Mouse (Mus musculus) heart, embryonic 16.5 days (tissue): Measurements from ENCODE around the gene Rtl1. TPM values are rescaled to one million over a fixed set of nuclear protein-coding genes. Genes with fewer than 3 reads are reported as not detected.

Experiments used
- ATAC-seq: fragments of 200-750 bp; cut with Nextera tagmentation; replicated peaks from 2 replicates; pipeline ENCODE4 v1.8.0; 2017; ENCODE audit warnings: moderate number of reproducible peaks; ENCODE audit not compliant: insufficient read depth, low FRiP score; ENCODE audit errors: extremely low read depth
- H3K27ac ChIP-seq: fragments of 300-500 bp; sonication (generic); 2 replicates; pipeline ENCODE4 v1.5.1; 2014; ENCODE audit warnings: mild to moderate bottlenecking, low read length, control low read depth, moderate library complexity
- H3K27me3 ChIP-seq: fragments of 300-500 bp; sonication (generic); 2 replicates; pipeline ENCODE4 v1.6.1; 2014; ENCODE audit warnings: low read length, mixed read lengths; ENCODE audit not compliant: control insufficient read depth, insufficient read depth
- H3K36me3 ChIP-seq: fragments of 300-500 bp; sonication (generic); 2 replicates; pipeline ENCODE4 v1.6.1; 2014; ENCODE audit not compliant: control insufficient read depth, insufficient read depth
- H3K4me1 ChIP-seq: fragments of 300-500 bp; sonication (generic); 2 replicates; pipeline ENCODE4 v1.6.1; 2014; ENCODE audit warnings: low read length, mixed read lengths; ENCODE audit not compliant: control insufficient read depth, insufficient read depth
- H3K4me2 ChIP-seq: fragments of 300-500 bp; sonication (generic); 2 replicates; pipeline ENCODE4 v1.6.1; 2014; ENCODE audit warnings: low read depth, mild to moderate bottlenecking, control low read depth, low read length
- H3K4me3 ChIP-seq: fragments of 300-500 bp; sonication (generic); 2 replicates; pipeline ENCODE4 v1.5.1; 2014; ENCODE audit warnings: mild to moderate bottlenecking, control low read depth, low read length
- H3K9ac ChIP-seq: fragments of 300-500 bp; sonication (generic); 2 replicates; pipeline ENCODE4 v1.6.1; 2014; ENCODE audit warnings: low read length, control low read depth
- H3K9me3 ChIP-seq: fragments of 300-500 bp; sonication (generic); replicated peaks from 2 replicates; pipeline ENCODE4 v1.6.1; 2016; ENCODE audit warnings: low read length; ENCODE audit not compliant: control insufficient read depth
- WGBS: fragments of 180-500 bp; shearing (Covaris S2); extraction: QIAGEN DNeasy Blood & Tissue Kit; methylation state at CpG from one replicate; pipeline ENCODE4 v1.1.7; 2014; 5-methylcytosine and 5-hydroxymethylcytosine counted together
- polyA plus RNA-seq: library from polyadenylated mRNA; unstranded; fragments of >200 nt; fragmentation: Nextera tagmentation; extraction: Ambion mirVana; gene quantifications from 2 replicates; pipeline ENCODE4 v1.2.1, GENCODE M21; 2015

Gene Rtl1
- polyA plus RNA-seq, 1 experiment from 2014 or later: 0.49 TPM

GRCm38 (mm10) chr12:109596232-109596631 lies 3.9 kb downstream of the Rtl1 start:
- H3K27ac ChIP-seq: peak overlapping the region; percentile 70
- no peaks in the 10 kb centered on the region for H3K36me3 ChIP-seq
- peaks cover 13% of the 10 kb centered on the region for H3K4me1 ChIP-seq
- H3K9me3 ChIP-seq: no peaks in the 10 kb centered on the region
- H3K9ac ChIP-seq: no peak overlapping the region
- no peak overlapping the region for H3K4me3 ChIP-seq
- H3K27me3 ChIP-seq: no peaks in the 10 kb centered on the region
- ATAC-seq: no peak; the same call in 1 of the 2 replicates
- peak overlapping the region; percentile 29 for H3K4me2 ChIP-seq
- 35% methylated on average over 8 of the region's 8 CpGs for WGBS

- Histone ChIP-seq H3K27me3 (no peaks in the 10 kb centered on the region), H3K9me3 (no peaks in the 10 kb centered on the region), H3K9ac (no peak overlapping the region), H3K4me1 (peaks cover 13% of the 10 kb centered on the region), H3K36me3 (no peaks in the 10 kb centered on the region), H3K27ac (peak overlapping the region; percentile 70), H3K4me2 (peak overlapping the region; percentile 29), H3K4me3 (no peak overlapping the region)
- 52% methylated on average over 6 of the region's 6 CpGs for WGBS
- peak; percentile 38; the same call in 1 of the 2 replicates for ATAC-seq
Observed at GRCm38 (mm10) chr12:109595753-109596152, 4.4 kb downstream of the Rtl1 start.

DNA sequence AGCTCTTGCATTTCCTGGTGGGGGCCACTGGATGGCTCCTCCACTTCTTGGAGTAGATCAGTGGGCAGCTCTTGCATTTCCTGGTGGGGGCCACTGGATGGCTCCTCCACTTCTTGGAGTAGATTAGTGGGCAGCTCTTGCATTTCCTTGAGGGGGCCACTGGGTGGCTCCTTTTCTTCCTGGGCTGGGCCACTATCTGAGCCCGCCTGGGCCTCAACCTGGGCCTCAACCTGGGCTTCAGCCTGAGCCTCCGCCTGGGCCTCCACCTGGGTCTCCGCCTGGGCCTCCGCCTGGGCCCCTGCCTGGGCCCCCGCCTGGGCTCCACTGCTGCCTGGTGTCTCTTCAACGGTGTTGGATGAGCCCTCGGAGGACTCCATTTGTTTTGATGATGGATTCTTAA lies 5.2 kb downstream of the Rtl1 start:
- Histone ChIP-seq H3K9ac (no peak overlapping the region), H3K4me1 (peaks cover 13% of the 10 kb centered on the region), H3K36me3 (no peaks in the 10 kb centered on the region), H3K4me3 (no peak overlapping the region), H3K27ac (no peak overlapping the region), H3K27me3 (no peaks in the 10 kb centered on the region), H3K9me3 (no peaks in the 10 kb centered on the region), H3K4me2 (no peak overlapping the region)
- no peak for ATAC-seq
- 88% methylated on average over 7 of the region's 7 CpGs for WGBS

DNA sequence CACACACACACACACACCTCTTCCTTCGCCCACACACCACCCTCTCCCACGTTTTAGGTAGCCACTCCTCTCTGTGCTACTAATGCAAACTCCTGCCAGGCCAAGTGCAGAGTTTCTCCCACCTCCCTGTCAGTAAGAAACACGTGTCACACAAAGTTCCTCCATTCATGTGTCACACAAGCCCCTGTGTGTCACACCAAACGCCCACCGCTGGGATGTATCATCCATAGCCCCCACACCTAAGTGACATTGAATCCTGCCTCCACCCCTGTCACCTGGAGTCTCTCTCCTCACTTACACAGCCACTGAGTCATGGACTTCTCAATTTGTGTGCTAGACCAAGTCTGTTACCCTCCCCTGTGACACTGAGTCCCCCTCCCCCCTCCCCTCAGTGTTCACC lies 17.9 kb downstream of the Rtl1 start:
- Histone ChIP-seq H3K9ac (no peak overlapping the region), H3K27ac (no peak overlapping the region), H3K9me3 (no peaks in the 10 kb centered on the region), H3K36me3 (no peaks in the 10 kb centered on the region), H3K4me3 (no peak overlapping the region), H3K4me2 (no peak overlapping the region), H3K27me3 (no peaks in the 10 kb centered on the region), H3K4me1 (no peaks in the 10 kb centered on the region)
- 62% methylated on average over 5 of the region's 5 CpGs for WGBS
- ATAC-seq: no peak

- H3K4me3 ChIP-seq: no peak overlapping the region
- H3K4me2 ChIP-seq: no peak overlapping the region
- ATAC-seq: no peak
- no peak overlapping the region for H3K9ac ChIP-seq
- WGBS: 81% methylated on average over 4 of the region's 4 CpGs
- no peaks in the 10 kb centered on the region for H3K36me3 ChIP-seq
- no peaks in the 10 kb centered on the region for H3K9me3 ChIP-seq
- no peaks in the 10 kb centered on the region for H3K4me1 ChIP-seq
- no peaks in the 10 kb centered on the region for H3K27me3 ChIP-seq
- no peak overlapping the region for H3K27ac ChIP-seq
Observed at GRCm38 (mm10) chr12:109572259-109572658, 27.9 kb downstream of the Rtl1 start.

DNA sequence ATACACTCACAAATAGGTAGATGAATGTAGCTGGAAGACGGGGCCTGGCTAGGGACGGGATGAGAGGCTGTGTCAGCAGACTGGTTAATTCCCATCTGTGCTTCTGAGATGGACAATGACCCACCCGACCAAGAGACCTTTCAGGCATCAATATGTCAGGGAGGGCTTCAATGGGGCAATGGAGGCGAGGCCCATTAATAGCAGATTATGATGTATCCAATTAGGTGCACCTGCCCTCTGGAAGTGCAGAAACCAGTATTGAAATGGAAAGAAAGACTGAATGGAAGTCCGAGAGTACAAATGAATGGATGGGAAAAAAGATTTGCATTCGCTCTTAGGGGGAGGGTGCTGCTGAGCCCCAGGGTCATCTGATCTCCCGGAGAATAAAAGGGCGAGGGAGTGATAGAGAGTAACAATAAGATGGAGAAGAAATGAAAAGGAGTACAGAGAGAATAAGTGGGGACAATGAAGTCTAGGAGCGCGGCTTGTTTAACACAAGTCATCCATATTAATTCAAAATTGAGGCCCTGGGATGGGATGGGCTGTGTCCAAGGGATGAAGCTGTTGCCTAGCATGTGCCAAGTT lies 39.9 kb downstream of the Rtl1 start:
- Histone ChIP-seq H3K9ac (no peak overlapping the region), H3K27me3 (no peaks in the 10 kb centered on the region), H3K36me3 (peaks cover 3% of the 10 kb centered on the region; the same call in 1 of the 2 replicates), H3K4me2 (no peak overlapping the region), H3K27ac (no peak overlapping the region), H3K4me1 (no peaks in the 10 kb centered on the region), H3K4me3 (no peak overlapping the region), H3K9me3 (no peaks in the 10 kb centered on the region)
- WGBS: 90% methylated on average over 10 of the region's 10 CpGs
- no peak for ATAC-seq

DNA sequence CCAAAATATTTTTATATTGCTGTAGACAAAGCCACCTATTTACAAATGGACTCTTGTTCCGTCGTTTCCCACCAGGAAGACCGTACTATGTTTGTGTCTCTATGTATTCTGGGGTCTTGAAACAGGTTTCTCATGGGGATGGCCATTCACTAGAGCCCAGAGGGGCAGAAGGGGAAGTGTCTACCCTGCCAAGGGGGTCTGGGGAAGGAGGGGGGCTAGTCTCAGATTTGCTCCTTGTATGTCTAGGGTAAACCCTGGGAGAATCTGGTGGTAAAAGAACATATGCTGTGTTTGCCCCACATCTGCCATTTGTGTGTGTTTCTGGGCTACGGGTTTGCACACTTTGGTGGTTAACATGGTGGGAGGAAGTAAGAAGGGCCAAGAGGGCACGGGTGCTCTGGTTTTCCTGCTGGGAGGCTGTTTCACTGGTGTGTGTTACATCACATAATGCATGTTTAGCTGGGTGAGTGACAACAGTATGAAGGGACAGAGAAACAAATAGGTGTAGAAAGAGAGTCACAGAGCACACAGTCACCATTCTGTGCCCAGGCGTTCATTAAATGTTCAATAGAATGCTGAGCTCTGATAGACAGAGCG lies 41.1 kb downstream of the Rtl1 start:
- ATAC-seq: no peak
- WGBS: 80% methylated on average over 7 of the region's 7 CpGs
- Histone ChIP-seq H3K9ac (no peak overlapping the region), H3K4me3 (no peak overlapping the region), H3K27me3 (no peaks in the 10 kb centered on the region), H3K4me2 (no peak overlapping the region), H3K36me3 (peaks cover 3% of the 10 kb centered on the region; the same call in 1 of the 2 replicates), H3K27ac (no peak overlapping the region), H3K4me1 (no peaks in the 10 kb centered on the region), H3K9me3 (no peaks in the 10 kb centered on the region)

DNA sequence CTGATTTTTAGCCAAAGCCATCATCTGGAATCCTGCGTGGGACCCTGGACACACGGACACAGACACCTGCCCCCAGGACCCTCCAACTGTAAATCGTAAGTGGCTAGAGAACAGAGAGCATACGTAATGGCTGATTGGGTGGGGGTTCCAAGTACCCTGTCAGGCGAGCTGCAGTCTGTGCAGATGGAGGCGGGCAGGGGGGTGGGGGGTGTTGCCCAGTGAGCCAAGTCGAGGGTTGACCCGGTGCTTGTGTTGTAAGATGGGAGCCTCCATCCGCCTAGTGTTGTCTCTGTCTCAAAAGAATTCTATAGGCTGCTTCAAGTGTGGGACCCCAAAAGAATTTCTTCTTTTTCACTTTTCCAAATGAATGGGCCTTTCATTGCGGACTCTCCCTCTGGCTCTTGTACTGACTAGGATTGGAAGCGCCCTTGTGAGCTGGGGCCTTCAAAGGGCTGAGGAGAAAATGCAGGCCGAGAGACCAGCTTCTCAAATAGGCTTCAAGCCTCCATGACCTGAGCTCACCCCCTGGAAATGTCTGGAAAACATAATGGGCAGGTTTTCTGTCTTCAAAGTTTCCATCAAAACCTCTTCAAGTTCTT lies 41.8 kb downstream of the Rtl1 start:
- WGBS: 78% methylated on average over 12 of the region's 12 CpGs
- Histone ChIP-seq H3K27ac (no peak overlapping the region), H3K9ac (no peak overlapping the region), H3K9me3 (no peaks in the 10 kb centered on the region), H3K27me3 (no peaks in the 10 kb centered on the region), H3K4me3 (no peak overlapping the region), H3K36me3 (no peaks in the 10 kb centered on the region; the same call in 1 of the 2 replicates), H3K4me2 (no peak overlapping the region), H3K4me1 (no peaks in the 10 kb centered on the region)
- no peak for ATAC-seq

- no peak overlapping the region for H3K4me3 ChIP-seq
- H3K27ac ChIP-seq: no peak overlapping the region
- ATAC-seq: no peak
- H3K9me3 ChIP-seq: no peaks in the 10 kb centered on the region
- WGBS: 65% methylated on average over 15 of the region's 15 CpGs
- H3K4me1 ChIP-seq: no peaks in the 10 kb centered on the region
- H3K36me3 ChIP-seq: no peaks in the 10 kb centered on the region
- H3K4me2 ChIP-seq: no peak overlapping the region
- no peak overlapping the region for H3K9ac ChIP-seq
- H3K27me3 ChIP-seq: no peaks in the 10 kb centered on the region
Observed at GRCm38 (mm10) chr12:109555837-109556409, 44.2 kb downstream of the Rtl1 start.
